Mouse (Mus musculus): Measurements from ENCODE around the gene Gm5941. TPM values are rescaled to one million over a fixed set of nuclear protein-coding genes. Genes with fewer than 3 reads are reported as not detected.
"Not testable (repeated sequence)": the region's sequence is repeated elsewhere in the genome, so short reads cannot be mapped to it uniquely, and the experiment has no call there.

Gene Gm5941
- not detected for total RNA-seq (2021)
- long read RNA-seq, experiment 1 = 0 reads
- long read RNA-seq, experiment 2 = 0 reads

- intact Hi-C loops (cut with DNase I); DNase-seq: not testable (repeated sequence)
Measured at GRCm38 (mm10) chrX:92489649-92490048, at the start of gene Gm5941. Gene Gm5941 (plus strand): TSS chrX:92489949.

- intact Hi-C loops (cut with DNase I) = no loop called here
- no peak for DNase-seq
Measured at GRCm38 (mm10) chrX:92460496-92460895, 29.3 kb upstream of the Gm5941 start.

GRCm38 (mm10) chrX:92464773-92465172 is 25.0 kb upstream of the Gm5941 start:
- intact Hi-C loops (cut with DNase I) = no loop called here
- DNase-seq = no peak

GRCm38 (mm10) chrX:92498254-92498653 is 8.5 kb downstream of the Gm5941 start:
- no peak for DNase-seq
- intact Hi-C loops (cut with DNase I) = no loop called here

DNA sequence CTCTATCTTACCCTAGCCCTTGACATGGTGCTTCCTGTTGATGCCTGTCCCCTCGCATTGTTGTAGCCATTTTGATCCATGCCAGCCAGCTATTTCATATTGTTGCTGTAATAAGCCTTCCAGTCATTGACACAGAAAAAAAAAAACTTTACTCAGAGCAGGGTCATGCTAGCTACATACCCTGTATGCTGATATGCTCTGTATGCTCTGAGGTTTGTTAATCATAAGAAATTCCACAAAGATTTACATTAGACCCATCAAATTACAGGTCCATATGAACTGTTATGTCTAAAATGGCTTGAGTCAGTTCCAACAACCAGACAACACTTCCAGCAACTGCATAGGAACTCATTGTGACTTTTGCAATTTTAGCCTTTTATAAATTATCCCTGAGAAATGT is 38.1 kb downstream of the Gm5941 start:
- intact Hi-C loops (cut with DNase I) = no loop called here
- DNase-seq = no peak

Other genes starting within 250 kb of the Gm5941 start
- gene Mageb18, start 109.6 kb downstream of the Gm5941 start, total RNA-seq (2021) = not detected